Mouse (Mus musculus) ovary, postnatal 36 days (tissue): ENCODE data around the gene Akap5.

ENCODE experiments used
- DNase-seq: peaks from one replicate; pipeline ENCODE4 v3.0.0; 2022; ENCODE audit warnings: low spot score, mixed read lengths

The Akap5 gene

DNA sequence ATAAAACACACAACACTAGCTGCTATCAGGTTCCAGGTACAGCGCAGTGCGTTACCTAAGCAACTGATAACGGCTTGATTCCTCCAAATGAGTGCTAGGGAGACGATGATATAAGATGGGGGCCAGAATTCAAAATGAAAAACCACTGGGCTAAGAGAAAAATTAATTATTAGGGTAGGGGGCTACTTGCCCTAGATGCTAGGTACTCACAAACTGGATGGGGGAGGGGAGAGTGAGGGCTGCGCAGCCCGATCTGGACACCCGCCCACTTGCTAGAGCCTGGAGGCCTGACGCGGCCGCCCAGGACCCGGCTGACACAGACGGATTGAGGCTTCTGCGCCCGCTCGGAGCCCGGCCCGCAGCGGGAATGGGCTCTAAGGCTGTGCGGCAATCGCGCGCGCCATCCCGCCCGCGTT lies 44.1 kb downstream of the Akap5 start:
- no peak for DNase-seq

GRCm38 (mm10) chr12:76369206-76369977 lies 44.7 kb downstream of the Akap5 start, which contains the start of gene Zbtb25:
TSS of gene Zbtb25 (minus strand) at chr12:76369602.
- peak; percentile 87 for DNase-seq

DNA sequence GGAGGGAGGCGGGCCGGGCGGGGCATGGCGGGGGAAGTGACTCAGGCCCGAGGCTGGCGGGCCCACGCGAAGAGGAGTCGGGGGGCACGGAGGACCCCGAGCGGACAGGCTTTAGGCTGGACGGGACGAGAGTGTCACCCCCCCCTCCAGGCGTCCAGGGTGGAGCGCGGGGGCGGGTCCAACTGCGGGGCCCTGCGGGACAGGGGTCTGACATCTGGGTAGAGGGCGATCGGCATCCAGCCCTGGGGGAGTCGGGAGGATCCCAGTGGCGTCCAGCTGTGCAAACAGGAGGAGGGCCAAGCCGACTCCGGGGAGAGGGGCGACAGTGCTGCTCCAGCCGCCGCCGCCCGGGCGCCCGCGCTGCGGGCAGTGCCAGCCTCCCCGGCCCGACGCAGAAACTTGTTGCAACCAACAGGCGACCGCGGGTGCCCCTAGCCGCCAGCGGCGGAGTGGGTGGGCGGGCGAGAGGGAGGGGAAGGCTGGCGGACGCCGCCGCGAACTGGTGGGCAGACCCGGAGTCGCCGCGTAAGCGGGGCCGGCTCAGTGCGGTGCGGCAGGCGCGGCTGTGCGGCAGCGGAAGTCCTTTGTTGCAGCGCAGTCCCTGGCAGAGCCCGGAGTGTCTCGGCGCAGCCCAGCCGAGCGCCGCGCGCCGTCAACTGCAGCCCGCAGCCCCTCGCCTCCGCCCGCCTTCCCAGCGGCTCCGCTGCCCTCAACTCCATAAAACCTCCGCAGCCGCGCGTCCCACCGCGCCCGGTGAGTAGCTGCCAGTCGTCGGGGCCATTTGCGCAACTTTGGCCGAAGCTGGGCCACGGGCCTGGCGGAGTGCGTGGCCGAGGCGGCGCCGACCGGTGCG lies 45.5 kb downstream of the Akap5 start, which contains the start of gene Zbtb1:
Zbtb1 (plus strand) TSS at position 289 of the 853 bp plus-strand sequence.
- DNase-seq = peak; percentile 87

GRCm38 (mm10) chr12:76370831-76371571 lies 46.3 kb downstream of the Akap5 start:
- peak; percentile 83 for DNase-seq

- no peak for DNase-seq
These were observed 47.4 kb downstream of the Akap5 start for GRCm38 (mm10) chr12:76372046-76372445.

DNA sequence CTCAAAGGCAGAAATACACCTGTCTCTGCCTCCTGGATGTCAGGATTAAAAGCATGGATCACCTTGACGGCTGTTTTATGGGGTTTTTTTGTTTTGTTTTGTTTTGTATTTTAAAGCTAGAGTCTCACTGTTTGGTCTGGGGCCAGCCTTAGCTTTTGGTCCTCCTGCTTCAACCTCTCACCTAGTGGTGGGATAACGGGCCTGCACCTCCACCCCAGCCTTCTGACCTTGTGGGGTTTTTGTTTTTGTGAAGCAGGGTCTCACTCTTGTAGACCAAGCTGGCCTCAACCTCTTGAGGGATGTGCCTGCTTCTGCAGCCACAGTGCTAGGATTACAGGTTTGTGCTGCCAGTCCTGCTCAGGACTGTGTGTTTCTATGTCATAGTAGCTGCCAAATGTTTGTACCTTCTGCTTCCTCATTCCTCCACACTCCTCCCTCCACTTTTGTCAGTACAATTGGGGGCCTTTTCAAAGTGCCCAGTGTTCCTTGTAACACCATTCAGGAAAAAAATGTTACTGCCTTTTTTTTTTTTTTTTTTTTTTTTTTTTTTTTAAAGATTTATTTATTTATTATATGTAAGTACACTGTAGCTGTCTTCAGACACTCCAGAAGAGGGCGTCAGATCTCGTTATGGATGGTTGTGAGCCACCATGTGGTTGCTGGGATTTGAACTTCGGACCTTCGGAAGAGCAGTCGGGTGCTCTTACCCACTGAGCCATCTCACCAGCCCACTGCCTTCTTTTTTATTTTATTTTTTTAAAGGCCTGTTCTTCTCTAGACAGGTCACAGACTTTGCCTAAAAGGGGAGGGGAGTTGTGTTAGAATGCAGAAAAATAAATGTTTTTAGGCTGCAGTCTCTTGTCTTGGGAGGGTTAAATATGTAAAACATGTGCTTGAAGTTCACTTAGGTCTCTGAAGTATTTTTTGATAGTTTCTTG lies 48.5 kb downstream of the Akap5 start:
- DNase-seq = no peak

DNA sequence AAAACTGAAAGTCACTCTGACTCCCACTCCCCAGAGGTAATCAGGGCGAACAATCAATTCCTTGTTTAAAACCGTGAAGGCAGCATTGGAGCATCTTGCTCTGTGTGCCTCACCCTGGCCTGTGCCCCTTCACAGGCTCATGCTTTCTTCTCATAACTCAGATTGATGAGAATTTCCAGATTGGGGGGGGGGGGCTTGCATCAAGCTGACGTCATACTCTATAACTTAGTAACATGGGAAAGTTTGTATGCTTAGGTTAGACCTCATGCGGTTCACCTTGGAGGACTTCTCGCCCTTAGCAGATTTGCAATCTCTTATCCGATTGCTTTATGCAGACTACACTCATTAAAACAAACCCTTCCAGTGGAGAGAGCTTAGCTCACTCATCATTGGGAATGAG lies 49.3 kb downstream of the Akap5 start:
- no peak for DNase-seq

DNA sequence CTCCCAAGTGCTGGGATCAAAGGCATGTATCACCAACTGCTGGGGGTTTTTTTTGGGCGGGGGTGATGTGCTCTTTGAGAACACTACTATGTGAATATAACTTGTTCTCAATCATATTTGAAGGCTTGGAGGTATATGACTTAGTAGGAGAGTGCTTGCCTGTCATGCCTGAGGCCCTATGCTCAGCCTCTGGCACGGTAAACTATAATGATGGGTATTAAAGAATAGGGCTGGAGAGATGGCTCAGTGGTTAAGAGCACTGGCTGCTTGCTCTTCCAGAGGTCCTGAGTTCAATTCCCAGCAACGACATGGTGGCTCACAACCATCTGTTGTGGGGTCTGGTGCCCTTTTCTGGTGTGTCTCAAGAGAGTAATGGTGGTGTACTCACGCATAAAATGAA lies 50.2 kb downstream of the Akap5 start:
- no peak for DNase-seq

- DNase-seq = no peak
These were observed 50.8 kb downstream of the Akap5 start for GRCm38 (mm10) chr12:76375506-76375905.

- no peak for DNase-seq
These were observed 52.0 kb downstream of the Akap5 start for GRCm38 (mm10) chr12:76376649-76377048.

- DNase-seq = no peak
These were observed 52.4 kb downstream of the Akap5 start for GRCm38 (mm10) chr12:76377059-76377458.

DNA sequence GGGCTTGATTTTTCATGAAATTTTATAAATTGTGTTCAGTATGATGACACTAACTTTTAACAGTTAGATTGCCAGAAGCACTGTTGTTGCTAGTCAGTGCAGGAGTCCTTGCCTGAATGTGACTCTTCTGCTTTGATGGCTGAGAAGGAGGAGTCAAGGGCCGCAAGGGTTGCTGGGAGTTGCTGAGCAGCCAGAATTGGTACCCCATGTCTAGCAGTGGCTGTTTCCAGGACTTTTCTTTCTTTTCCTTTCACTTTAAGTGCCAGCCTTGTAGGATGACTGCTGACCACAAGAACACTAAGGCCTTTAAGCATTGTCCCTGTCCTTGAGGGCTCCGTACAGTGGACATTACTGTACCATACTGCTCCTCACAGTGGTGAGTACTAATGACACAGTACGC lies 53.0 kb downstream of the Akap5 start:
- no peak for DNase-seq

DNA sequence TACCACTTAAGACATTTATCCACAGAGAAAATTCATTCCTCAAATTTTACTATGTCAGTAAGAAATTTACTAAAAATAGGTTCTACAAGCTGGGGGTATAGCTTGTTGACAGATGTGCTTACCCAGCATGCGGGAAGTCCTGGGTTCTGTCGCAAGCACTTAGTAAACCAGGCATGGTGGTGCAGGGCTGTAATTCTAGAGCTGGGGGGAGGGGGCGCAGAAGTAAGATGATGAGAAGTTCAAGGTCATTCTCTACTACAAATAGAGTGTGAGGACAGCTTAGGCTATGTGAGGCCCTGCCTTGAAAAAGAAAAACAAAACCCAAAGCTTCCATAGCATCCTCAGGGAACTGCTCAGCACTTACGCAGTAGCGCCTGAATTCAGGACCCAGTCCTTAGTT lies 53.9 kb downstream of the Akap5 start:
- no peak for DNase-seq

DNA sequence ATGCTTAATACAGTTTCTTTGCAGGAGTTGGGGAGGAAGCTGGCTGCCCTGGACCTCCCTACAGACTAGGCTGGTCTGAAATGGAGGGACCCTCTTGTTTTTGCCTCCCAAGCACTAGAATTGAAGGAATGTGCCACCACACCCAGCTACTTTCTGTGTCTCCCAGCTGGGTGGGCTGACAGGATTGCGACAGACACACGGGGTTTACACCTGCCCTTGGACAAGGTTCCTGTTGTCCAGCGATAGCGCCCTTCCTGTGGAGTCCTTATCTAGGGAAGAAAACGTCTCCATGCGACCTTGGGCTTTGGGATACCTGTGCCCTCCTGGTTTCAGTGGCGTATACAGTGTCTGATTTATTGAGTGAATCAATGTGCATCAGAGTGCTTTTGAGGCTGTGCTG lies 55.5 kb downstream of the Akap5 start:
- no peak for DNase-seq
